Mouse (Mus musculus) ES-CJ7 (cell line): ENCODE data around the gene Ncbp2.
"Not testable (repeated sequence)": the region's sequence is repeated elsewhere in the genome, so short reads cannot be mapped to it uniquely, and the experiment has no call there.

Experiments
- DNase-seq: peaks from one replicate; pipeline ENCODE4 v3.0.0; 2011; ENCODE audit warnings: low read depth, low spot score

The Ncbp2 gene

DNA sequence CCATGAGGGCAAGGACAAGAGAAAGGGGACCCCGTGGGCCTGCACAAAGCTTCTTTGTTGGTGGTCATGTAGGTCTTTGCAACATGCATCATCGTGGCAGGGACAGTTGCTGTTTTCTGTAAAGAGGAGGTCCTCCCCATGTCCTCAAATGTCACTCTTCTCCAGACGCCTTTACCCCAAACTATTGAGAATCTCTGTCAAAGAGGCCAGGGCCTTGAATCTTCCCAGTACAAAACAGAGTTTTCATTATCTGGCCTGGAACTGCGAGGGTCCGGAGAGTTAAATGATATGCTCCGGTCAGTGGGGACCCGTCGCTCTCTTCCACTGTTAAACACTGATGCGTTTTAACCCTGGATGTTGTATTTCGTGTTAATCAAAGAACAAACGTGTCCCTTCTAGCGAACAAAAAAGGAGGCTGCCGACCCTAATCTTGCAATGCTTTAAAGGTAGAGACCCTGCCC is 13.7 kb upstream of the Ncbp2 start:
- no peak for DNase-seq

DNA sequence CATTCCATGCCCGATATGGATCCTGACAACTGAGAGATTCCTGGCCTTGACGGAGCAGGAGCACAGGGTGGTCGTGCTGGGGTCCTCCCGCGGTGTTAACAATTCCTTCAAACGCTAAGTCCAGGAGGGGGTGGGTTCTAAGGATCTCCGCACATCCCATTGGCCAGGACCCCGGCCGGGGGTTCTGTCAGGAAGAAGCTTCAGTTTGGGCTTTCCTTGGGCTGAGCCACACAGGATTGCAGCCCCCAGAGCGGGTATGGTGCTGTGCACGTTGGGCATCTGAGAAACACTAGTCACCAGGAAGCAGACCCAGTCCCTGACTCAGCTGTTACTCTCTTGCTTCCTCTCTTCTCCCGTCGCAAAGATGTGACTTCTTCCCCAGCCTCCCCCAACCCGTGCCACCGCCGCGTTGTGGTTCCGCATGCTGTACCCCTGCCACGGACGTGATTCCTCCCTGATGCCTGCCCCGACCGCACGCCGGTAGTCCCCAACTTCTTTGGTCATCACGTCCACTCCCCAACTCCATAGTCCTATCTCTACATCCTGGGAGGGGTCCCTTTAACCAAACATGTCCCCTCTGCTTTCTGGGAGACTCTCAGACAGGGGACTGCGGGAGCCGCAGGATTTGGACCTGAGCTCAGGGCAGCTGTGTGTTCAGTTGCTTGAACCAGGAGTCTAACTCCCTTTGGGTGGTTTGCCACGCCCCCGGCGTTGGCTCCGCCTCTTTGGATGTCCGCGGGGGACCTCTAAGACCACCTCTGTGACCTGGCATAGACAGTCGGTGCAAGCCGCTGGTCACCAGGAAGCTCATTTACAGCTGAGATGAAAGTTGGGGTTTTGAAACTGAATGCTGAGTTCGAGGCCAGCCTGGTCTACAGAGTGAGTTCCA is 13.0 kb upstream of the Ncbp2 start:
- no peak for DNase-seq

DNA sequence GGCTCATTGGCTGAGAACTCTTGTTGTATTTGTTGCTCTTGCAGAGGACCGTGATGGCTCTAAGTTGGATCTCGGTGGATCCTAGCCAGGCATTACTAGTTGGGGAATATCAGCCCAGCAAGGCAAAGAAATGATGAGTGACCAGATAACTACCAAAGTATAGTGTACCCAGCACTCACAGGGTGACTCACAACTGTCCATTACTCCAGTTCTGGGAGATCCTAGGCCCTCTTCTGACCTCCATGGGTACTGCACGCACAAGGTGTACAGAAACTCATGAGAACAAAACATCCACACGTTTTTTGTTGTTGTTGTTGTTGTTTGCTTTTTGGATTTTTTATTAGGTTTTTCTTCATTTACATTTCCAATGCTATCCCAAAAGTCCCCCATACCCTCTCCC is 11.7 kb upstream of the Ncbp2 start:
- no peak for DNase-seq

DNA sequence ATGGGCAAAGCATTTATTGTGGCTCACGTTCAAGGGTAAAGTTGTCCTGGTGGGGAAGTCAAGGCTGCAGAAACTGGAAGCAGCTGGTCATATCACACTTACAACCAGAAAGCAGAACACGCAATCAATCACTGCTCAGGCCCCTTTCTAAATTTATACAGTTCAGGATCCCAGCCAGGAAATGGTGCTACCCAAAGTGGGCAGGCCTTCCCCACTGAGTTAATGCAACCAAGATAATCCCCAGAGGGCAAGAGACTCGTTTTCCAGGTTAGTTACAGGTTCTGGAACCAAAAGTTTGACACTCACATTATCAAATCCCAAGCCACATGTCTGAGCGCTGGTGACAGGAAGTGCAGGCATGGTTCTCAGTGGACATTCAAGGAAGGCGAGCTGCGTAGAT is 9.5 kb upstream of the Ncbp2 start:
- no peak for DNase-seq

DNA sequence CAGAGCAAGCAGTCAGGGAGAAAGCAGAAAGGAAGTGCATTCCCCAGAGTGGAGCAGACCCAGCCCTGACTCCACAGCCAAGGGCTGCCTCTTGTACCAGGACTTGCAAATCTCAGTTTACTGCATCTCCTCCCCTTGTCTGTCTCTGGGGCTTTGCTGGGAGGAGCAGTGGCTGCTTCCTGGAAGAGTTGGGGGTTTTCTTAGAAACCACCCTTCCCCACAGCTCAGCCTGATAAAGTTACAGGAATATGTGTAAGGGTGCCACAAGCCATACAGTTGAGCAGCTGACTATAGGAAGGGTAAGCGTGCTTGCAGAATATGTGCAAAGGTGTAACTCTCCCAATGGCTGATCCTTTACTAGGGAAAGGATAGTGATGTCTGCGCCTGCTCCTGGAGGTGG is 7.7 kb upstream of the Ncbp2 start:
- DNase-seq = no peak

DNA sequence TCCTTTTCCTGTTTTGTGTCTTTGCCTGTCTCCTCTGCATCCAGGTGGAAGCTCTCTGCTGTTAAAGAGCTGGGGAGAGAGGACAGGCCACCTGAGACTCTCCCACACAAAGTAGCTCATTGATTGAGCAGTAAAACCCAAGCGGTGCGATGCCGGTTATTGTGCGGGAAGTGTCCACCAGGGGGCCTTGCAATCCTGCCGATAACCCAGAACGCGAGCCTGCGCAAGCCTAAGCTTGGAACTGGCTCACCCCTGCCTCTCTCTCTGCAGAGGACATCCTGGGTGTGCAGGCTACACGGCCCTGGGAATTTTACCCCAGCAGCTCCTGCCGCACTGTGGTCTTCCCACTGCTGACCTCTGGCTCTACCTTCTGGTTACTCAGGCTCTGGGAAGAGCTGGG is 4.3 kb upstream of the Ncbp2 start:
- peak; percentile 78 for DNase-seq

DNA sequence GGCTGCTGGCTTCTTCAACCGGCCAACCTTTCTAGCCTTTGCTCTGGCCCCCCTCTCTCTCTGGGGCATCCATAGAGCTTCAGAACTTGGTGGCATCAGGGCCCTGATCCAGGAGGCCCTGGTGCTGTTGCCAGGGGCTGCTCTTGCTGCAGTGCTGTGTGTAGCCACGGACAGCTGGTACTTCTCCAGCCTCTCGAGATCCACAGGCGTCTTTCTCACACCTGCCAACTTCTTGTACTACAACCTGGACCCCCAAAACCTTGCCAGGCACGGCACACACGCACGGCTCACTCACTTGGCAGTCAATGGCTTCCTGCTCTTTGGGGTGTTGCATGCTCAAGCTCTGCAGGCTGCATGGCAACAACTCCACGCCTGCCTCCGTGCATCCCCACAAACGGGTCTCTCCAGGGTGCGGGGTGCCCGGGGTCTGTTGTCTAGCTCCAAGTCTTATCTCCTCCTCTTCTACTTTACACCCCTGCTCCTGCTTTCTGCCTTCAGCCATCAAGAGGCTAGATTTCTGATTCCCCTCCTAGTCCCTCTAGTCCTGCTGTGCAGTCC is 3.5 kb upstream of the Ncbp2 start:
- DNase-seq = no peak

DNA sequence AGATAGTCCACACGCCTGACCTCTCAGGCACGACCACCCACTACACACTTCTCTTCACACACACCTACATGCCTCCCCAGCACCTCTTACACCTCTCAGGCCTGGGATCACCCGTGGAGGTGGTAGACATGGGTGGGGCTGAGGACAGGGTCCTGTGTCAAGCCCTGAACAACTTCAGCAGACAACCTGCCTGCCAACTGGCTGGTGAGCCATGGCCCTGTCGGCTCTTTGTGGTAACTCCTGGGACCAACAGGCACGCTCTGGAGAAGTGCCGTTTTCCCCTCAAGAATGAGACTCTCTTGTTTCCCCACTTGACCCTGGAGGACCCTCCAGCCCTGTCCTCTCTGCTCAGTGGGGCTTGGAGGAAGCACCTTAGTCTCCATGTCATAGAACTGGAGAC is 2.9 kb upstream of the Ncbp2 start:
- no peak for DNase-seq

DNA sequence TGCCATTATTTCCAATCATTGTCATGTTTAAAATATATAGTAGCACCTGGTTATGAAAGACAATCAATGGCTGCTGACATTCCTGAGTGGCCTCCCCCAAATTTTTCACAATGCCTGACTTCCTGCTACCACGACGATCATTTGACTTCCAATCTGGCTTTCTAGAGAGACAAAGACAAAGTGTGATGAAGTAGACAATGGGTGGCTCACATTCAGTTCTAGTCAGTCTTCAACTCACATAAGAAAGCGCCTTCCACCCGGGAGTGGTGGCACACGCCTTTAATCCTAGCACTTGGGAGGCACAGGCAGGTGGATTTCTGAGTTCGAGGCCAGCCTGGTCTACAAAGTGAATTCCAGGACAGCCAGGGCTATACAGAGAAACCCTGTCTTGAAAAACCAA is 2.3 kb upstream of the Ncbp2 start:
- DNase-seq = not testable (repeated sequence)

DNA sequence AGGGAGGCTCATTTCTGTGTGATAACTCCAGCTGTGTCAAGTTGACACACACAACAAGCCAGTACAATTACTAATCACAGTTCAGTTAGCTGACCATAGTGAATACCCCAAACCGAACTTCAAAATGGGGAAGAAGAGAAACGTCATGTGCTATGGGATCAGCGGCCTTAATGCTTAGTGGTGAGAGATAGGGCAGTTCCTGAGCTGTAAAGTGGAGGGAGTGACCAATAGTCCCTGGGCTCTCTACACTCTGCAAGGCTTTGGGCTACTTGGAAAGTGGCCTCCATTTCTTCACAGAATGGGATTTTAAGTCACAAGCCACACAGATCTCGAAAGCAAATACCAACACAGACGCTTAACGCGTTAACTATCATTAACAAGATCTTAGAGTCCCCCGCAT is 980 bp upstream of the Ncbp2 start:
- DNase-seq = no peak

DNA sequence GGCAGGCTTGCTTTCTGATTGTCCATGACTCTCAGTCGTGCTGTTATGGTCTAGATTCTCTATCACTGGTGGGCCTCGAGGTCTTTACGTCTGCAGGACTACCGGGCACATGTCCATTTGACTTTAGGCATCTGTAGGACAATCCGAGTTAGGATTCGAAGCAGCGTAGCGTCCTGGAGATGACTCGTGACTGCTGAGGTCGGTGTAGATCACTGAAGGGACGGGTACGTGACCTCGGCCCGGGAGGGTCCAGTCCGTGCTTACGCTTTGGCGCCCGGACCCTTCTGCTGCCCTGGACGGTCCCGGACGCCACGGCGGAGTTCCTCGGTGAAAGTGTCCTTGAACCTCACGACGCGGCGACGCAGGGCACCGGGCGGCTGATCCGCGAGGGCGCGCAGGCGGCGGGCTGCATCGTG is 404 bp upstream of the Ncbp2 start:
- no peak for DNase-seq

DNA sequence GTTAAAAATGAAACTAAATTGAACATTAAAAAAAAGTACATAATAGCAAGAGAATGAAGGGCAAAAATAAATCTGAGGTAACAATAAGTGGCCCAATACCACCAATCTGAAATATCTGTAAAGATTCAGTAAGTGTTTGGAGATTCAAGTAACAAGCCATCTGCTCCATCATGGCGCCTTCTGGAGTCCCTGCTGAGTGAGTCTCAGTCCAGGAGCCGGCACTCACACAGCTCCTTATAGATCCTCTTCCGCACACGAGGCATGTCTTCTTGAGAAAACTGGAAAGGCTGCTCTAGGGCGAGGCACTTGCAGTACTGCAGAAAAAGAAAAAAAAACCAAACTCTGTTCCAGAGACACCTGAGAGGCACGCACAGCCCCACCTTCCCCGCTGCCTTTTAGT is 14.9 kb downstream of the Ncbp2 start:
- no peak for DNase-seq

DNA sequence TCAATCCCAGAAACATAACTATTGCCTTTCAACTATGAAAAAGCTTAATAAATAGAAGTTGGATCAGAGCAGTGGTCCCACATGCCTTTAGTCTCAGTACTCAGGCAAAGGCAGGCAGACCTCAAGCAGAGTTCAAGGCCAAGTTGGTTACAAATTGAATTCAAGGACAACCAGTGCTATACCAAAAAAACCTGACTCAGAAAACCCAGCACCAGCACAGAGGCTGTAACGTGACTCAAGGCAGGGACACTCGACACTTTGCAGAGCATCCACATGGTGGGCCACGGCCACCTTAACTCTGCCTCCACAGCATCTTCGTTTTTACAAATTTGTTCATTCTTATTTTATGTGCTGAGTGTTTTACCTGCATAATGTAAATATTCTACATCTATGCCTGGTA is 26.9 kb downstream of the Ncbp2 start:
- no peak for DNase-seq

DNA sequence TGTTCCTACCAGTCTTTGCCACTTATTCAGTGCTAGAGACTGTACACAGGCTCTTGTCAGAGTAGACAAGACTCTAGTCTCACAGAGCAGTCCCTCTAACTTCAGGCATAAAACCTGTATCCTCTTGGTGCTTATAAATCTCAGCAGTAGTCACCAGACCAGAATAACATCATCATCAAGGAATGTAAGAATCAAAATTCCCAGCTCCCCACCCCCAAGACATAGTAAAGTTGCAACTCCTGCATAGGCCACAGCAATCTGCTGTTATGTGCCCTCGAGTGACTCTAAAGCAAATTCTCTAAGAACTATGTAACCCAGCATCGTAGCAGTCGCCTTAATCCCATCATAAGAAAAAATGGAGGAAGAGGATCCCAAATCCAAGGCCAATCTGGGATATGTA is 31.2 kb downstream of the Ncbp2 start:
- no peak for DNase-seq

DNA sequence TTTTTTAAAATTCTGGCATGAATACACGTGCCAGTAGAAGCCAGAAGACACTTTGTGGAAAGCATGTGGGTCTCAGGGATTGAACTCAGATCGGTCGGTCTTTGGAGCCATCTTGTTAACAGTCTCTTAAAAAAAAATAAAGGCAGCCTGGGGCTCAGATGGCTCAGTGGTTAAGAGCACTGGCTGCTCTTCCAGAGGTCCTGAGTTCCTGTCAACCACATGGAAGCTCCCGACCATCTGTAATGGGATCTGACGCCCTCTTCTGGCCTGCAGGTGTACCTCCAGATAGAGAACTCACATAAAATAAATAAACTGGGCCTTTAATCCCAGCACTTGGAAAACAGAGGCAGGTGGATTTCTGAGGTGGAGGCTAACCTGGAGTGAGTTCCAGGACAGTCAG is 32.6 kb downstream of the Ncbp2 start:
- peak; percentile 82 for DNase-seq

DNA sequence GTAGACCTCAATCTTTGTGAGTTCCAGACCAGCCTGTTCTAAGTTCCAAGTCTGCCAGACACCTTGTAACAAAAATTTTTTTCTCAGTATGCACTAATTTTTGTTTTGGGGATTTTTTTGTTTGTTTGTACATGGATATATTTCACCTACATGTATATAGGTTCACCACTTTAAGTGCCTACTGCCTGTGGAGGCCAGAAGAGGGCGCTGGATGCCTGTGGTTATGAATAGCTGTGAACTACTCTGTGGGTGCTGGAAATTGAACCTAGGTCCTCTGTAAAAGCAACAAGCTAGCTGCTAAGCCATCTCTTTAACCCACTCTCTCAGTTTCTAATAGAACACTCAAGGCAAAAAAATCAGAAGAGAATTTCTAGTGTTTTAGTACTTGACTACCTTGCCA is 43.7 kb downstream of the Ncbp2 start:
- DNase-seq = peak; percentile 54

DNA sequence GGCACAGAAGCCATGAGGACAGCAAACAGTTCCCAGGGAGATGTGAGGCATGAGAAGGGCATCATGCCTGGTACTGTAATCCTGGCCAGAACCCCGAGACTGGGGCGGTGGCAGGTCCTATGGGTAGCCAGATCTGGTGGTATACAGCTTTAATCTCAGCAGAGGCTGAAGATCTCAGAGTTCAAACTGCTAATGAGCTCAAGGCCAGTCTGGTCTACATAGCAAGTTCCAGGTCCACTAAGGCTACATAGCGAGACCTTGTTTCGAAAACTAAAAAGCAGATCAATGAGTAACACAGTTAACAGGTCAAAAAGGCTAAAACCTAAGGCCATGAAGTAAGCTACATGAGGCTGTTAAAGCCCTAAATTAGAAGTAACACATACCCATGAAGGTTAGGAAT is 44.9 kb downstream of the Ncbp2 start:
- no peak for DNase-seq

DNA sequence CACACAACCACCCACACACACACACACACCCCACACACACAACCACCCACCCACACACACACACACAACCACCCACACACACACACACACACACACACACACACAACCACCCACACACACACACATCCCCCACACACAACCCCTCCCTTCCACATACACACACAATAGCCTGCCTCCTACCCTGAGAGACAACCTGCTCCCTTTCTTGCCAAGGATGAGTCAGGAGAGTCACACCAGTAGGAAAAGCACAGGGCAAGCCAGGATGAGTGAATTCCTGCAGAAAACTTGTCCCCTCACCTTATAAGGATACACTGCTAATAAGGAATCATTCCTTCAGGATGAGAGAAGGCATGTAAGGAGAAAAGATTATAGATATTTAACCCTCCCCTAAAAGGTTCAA is 45.6 kb downstream of the Ncbp2 start:
- no peak for DNase-seq

DNA sequence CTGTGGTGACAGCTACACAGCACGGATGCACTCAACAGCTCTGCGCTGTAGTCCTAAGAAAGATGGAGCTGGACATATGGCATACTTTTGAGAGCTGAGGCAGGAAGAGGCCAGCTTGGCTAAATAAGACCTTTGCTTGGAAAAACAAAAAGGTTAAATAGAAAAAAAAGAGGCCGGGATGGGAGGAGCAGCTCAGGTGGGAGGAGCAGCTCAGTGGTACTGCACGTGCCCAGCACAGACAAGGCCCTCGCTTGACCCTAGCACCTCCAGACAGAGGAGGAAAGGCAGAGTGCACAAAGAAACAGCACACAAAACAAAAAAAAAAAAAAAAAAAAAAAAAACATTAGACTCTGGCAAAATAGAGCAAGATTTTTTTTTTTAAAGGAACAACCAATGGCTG is 48.1 kb downstream of the Ncbp2 start:
- no peak for DNase-seq

DNA sequence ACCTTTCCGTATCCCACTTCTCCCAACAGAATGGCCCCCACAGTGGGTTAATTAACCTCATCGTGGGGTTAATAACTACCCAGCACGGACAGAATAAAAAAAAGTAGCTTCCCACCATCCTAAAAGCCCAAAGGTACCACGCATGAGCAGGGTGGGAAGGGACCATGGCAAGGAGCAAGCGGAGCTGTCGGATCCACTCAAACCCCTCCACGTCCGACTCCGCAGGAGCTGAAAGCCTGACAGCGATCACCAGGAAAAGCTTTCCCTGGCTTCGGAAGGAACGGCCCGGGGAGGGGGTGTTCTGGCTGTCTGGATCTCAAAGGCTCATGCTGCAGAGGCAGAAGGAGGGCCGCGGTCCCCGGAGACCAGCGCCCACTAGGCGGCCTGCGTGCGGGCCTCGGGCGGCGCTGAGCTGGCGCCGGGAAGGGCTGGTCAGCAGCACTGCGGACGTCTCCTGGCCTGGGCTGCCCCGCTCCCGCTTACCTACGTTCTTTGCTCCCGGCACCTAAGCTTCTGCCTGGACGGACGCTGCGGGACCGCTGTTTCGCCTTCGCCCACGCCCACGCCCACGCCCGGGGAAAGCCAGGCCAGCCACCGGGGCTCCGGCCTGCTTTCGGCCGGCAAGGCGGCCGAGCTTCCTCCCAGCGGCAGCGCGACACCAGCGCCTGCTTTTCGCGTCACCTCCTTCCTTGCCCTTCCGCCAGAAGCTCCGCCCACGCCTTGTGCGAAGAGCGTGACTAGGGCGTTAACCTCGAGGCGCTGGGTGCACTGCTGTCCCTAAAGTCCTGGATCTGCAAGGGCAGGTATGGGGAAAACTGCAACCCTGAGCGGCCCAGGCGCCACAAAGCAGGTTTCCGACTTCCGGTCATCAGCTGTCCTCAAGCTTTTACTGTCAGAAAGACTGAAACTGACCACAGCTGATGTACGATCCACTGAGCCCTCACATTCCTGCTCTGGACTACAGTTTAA is 54.5 kb downstream of the Ncbp2 start, which contains the start of gene Senp5:
TSS of gene Senp5 (minus strand) at position 779 of the 969 bp plus-strand sequence.
- DNase-seq = peak; percentile 94

DNA sequence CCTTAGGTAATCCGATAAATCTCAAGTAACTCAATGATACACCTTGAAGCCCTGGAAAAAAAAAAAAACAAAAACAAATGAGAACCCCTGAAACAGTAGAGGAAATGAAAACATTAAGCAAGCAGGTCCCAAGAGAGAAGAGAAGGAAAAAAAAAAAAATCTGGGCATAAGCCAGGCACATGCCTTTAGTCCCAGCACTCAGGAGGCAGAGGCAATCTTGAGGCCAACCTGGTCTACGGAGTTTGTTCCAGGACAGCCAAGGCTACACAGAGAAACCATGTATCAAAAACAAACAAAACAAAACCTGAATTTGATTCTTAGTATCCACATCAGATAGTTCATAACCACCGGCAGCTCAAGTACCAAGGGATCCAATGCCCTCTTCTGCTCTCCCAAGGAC is 56.4 kb downstream of the Ncbp2 start:
- no peak for DNase-seq
